Mouse (Mus musculus) myocyte (in vitro differentiated cells): Measurements from ENCODE around the gene Gcc1. TPM values are rescaled to one million over a fixed set of nuclear protein-coding genes. Genes with fewer than 3 reads are reported as not detected.

Source experiments
- H3K27me3 ChIP-seq: one replicate; pipeline ENCODE4 v1.6.1; 2011; ENCODE audit not compliant: control insufficient read depth, insufficient read depth, insufficient read length
- H3K36me3 ChIP-seq: one replicate; pipeline ENCODE4 v1.6.1; 2011; ENCODE audit not compliant: control insufficient read depth, insufficient read depth
- H3K4me2 ChIP-seq: one replicate; pipeline ENCODE4 v1.6.1; 2011; ENCODE audit warnings: low read depth, control low read depth
- H3K4me3 ChIP-seq: one replicate; pipeline ENCODE4 v1.5.1; 2011; ENCODE audit warnings: mild to moderate bottlenecking, control low read depth, moderate library complexity
- H3K79me2 ChIP-seq: one replicate; pipeline ENCODE4 v1.6.1; 2011; ENCODE audit not compliant: control insufficient read depth, insufficient read depth
- H3ac ChIP-seq: one replicate; pipeline ENCODE4 v1.6.1; 2011; ENCODE audit not compliant: control insufficient read depth, insufficient read length
- CEBPB ChIP-seq: IDR thresholded peaks from 2 replicates; pipeline ENCODE4 v1.6.1; 2011; ENCODE audit warnings: mild to moderate bottlenecking, moderate library complexity; ENCODE audit not compliant: poor library complexity, insufficient read depth, severe bottlenecking
- E2F4 ChIP-seq: IDR thresholded peaks from one replicate; pipeline ENCODE4 v1.6.1; 2011; ENCODE audit warnings: mild to moderate bottlenecking, control low read depth, moderate library complexity; ENCODE audit not compliant: insufficient read depth
- MAX ChIP-seq: IDR thresholded peaks from one replicate; pipeline ENCODE4 v1.6.1; 2011; ENCODE audit warnings: low read depth, mild to moderate bottlenecking, control low read depth
- MYOD1 ChIP-seq, 3 experiments: IDR thresholded peaks; one replicate each; pipeline ENCODE4 v1.6.1; 2011; ENCODE audit warnings: control low read depth in 2 of 3, low read depth in 2 of 3, mild to moderate bottlenecking in 2 of 3, moderate library complexity in 1 of 3; ENCODE audit not compliant: insufficient read length in 2 of 3, control insufficient read depth in 1 of 3
- MYOG ChIP-seq, 3 experiments: IDR thresholded peaks; one replicate each; pipeline ENCODE4 v1.6.1; 2011; ENCODE audit warnings: control low read depth in 2 of 3, low read depth in 2 of 3, mild to moderate bottlenecking in 2 of 3; ENCODE audit not compliant: insufficient read length in 2 of 3, control insufficient read depth in 1 of 3, insufficient read depth in 1 of 3
- POLR2A ChIP-seq: IDR thresholded peaks from one replicate; pipeline ENCODE4 v1.6.1; 2011; ENCODE audit warnings: low read depth, mild to moderate bottlenecking, control low read depth, moderate library complexity; ENCODE audit not compliant: insufficient read length
- POLR2AphosphoS2 ChIP-seq: IDR thresholded peaks from one replicate; pipeline ENCODE4 v1.6.1; 2011; ENCODE audit warnings: low read depth, control low read depth; ENCODE audit not compliant: insufficient read length
- REST ChIP-seq: IDR thresholded peaks from one replicate; pipeline ENCODE4 v1.6.1; 2011; ENCODE audit warnings: mild to moderate bottlenecking, control low read depth, moderate library complexity; ENCODE audit not compliant: insufficient read depth, insufficient read length
- SRF ChIP-seq: IDR thresholded peaks from one replicate; pipeline ENCODE4 v1.6.1; 2011; ENCODE audit warnings: low read depth; ENCODE audit not compliant: control insufficient read depth, insufficient read length
- TCF12 ChIP-seq: IDR thresholded peaks from one replicate; pipeline ENCODE4 v1.6.1; 2011; ENCODE audit warnings: mild to moderate bottlenecking, control low read depth; ENCODE audit not compliant: poor library complexity, insufficient read depth, severe bottlenecking
- TCF3 ChIP-seq: IDR thresholded peaks from one replicate; pipeline ENCODE4 v1.6.1; 2011; ENCODE audit warnings: low read depth, control low read depth; ENCODE audit not compliant: insufficient read length
- USF1 ChIP-seq: IDR thresholded peaks from one replicate; pipeline ENCODE4 v1.6.1; 2011; ENCODE audit warnings: low read depth, mild to moderate bottlenecking, control low read depth, moderate library complexity
- polyA plus RNA-seq: library from polyadenylated mRNA; unstranded; fragments of >200 nt; fragmentation: generic; extraction: Trizol; gene quantifications from one replicate; pipeline ENCODE4 v1.2.1, GENCODE M21; 2012; ENCODE audit warnings: missing spikeins

Gcc1 gene
- polyA plus RNA-seq, 1 experiment = 6.7 TPM

DNA sequence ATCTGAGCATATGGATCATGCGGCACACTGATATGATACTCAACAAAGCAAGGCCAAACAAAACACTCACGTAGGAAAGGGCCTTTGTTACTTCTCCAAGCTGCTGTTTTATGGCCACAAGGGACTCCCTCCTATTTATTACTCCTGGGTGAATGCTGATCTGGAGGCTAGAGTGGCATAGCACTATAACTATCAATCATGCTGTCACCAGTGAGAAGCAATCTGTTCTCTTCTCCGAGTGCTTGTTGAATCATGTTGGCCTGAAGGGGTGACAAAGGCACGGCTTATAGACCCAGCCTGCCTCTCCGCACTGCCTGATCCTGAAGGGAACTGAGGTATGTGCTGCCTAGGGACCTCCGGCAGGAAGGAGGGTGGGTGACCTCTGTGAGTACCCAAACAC lies 36.4 kb upstream of the Gcc1 start:
- H3K79me2 ChIP-seq = no peaks in the 10 kb centered on the region
- no peak overlapping the region for H3K4me2 ChIP-seq
- no peaks in the 10 kb centered on the region for H3K27me3 ChIP-seq
- TF ChIP-seq MAX (no peak), POLR2A (no peak), CEBPB (no peak)
- no peaks in the 10 kb centered on the region for H3K36me3 ChIP-seq
- H3K4me3 ChIP-seq = no peak overlapping the region
- no peak overlapping the region for H3ac ChIP-seq

DNA sequence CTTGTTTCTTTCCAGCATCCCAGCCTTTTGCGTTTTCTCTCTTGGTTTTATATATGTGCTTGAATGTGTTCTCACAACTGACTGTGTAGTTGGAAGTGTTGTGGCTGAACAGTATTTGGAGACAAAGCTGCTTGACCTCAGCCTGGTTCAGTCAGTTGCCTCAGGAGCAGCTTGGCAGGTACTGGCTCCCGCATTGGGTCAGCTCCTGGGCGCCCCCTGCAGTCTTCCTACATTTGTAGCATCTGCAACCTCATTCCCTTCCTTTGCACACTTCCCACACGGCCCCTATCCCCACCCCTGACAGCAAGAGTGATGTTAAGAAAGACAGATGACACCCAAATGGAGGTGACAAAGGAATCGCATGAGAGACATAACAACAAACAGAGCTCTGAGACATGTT lies 32.3 kb upstream of the Gcc1 start:
- H3K36me3 ChIP-seq = no peaks in the 10 kb centered on the region
- TF ChIP-seq MYOD1 (IDR thresholded peaks at IDR 0.05; ENCODE audit: control insufficient read depth in 1 of 3, insufficient read length in 2 of 3, low read depth in 2 of 3) = no peak
- H3ac ChIP-seq = no peak overlapping the region
- H3K4me2 ChIP-seq = no peak overlapping the region
- H3K79me2 ChIP-seq = no peaks in the 10 kb centered on the region
- peaks cover 4% of the 10 kb centered on the region for H3K27me3 ChIP-seq
- H3K4me3 ChIP-seq = no peak overlapping the region

DNA sequence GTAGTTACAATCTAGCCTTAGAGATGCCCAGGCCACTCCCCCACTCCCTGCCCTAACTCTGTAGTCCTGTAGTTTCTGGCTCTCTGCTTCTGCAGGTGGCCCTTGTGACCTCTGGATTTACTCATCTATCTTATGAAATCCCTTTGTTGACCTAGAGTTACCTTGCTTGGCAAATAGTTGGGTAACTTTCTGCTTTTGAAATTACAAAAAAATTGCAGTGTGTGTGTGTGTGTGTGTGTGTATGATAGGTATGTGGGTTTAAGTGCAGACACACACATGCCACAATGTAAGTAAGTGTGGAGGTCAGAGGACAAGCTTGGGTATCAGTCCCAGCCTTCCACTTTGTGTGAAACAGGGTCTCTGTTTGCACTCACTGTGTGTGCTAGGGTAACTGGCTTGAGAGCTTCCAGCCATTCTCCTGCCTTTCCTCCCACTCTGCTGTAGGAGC lies 31.1 kb upstream of the Gcc1 start:
- H3ac ChIP-seq = no peak overlapping the region
- H3K4me2 ChIP-seq = no peak overlapping the region
- H3K36me3 ChIP-seq = no peaks in the 10 kb centered on the region
- peaks cover 4% of the 10 kb centered on the region for H3K27me3 ChIP-seq
- H3K4me3 ChIP-seq = no peak overlapping the region
- H3K79me2 ChIP-seq = no peaks in the 10 kb centered on the region
- TF ChIP-seq CEBPB (no peak), MYOG (IDR thresholded peaks at IDR 0.05; ENCODE audit: control insufficient read depth in 1 of 3, insufficient read depth in 1 of 3, insufficient read length in 2 of 3, low read depth in 2 of 3) (no peak), POLR2AphosphoS2 (no peak), SRF (no peak), MYOD1 (IDR thresholded peaks at IDR 0.05; ENCODE audit: control insufficient read depth in 1 of 3, insufficient read length in 2 of 3, low read depth in 2 of 3) (no peak), E2F4 (no peak)

DNA sequence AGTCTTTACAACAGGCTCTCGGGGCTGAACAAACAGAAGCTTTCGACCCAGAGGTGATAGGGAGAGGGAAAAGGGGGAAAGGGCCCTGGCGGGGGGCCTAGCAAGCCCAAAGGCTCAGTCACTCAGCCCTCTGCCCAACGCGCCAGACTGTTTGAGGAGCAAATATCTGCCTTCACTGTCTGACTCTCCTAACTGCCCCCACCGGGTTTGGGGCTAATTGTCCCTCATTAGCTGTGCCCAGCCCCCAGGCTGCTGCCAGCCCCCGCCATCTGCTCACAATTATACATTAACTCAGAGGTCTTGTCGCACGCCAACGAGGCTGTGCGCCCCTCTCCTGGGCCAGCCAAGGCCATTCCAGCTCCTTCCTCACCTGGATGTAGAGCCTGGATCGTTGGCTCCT lies 22.8 kb upstream of the Gcc1 start:
- Histone ChIP-seq H3K4me2 (no peak overlapping the region), H3K79me2 (no peaks in the 10 kb centered on the region), H3K36me3 (no peaks in the 10 kb centered on the region), H3K4me3 (no peak overlapping the region), H3K27me3 (peaks cover 46% of the 10 kb centered on the region), H3ac (no peak overlapping the region)
- TF ChIP-seq MAX (no peak), TCF3 (no peak), POLR2AphosphoS2 (no peak), USF1 (no peak), MYOG (IDR thresholded peaks at IDR 0.05; ENCODE audit: control insufficient read depth in 1 of 3, insufficient read depth in 1 of 3, insufficient read length in 2 of 3, low read depth in 2 of 3) (no peak), CEBPB (no peak), POLR2A (no peak), MYOD1 (IDR thresholded peaks at IDR 0.05; ENCODE audit: control insufficient read depth in 1 of 3, insufficient read length in 2 of 3, low read depth in 2 of 3) (no peak), E2F4 (no peak), TCF12 (no peak), SRF (no peak), REST (no peak)

DNA sequence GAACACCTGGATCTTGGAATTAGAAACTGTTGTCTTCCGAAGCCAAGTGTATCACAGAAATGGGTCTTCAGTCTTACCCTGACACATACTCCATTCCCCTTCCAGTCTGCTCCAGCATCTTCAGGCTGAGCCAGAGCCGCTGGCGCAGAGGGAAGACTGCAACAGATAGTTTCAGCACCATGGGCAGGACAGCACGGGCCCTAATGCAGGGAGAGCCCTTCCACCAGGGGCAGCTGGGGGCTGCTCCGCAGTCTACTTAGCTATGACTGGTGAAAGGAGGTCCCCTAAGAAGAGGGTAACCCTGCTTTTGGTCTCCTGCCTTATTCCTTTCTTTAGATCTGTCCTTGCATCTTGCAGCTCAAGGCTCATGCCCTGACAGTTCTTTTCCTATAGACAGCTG lies 22.3 kb upstream of the Gcc1 start:
- TF ChIP-seq MAX (no peak), REST (peak; percentile 76)
- Histone ChIP-seq H3K36me3 (no peaks in the 10 kb centered on the region), H3K79me2 (no peaks in the 10 kb centered on the region), H3K4me2 (no peak overlapping the region), H3ac (no peak overlapping the region), H3K4me3 (no peak overlapping the region), H3K27me3 (peaks cover 51% of the 10 kb centered on the region)

DNA sequence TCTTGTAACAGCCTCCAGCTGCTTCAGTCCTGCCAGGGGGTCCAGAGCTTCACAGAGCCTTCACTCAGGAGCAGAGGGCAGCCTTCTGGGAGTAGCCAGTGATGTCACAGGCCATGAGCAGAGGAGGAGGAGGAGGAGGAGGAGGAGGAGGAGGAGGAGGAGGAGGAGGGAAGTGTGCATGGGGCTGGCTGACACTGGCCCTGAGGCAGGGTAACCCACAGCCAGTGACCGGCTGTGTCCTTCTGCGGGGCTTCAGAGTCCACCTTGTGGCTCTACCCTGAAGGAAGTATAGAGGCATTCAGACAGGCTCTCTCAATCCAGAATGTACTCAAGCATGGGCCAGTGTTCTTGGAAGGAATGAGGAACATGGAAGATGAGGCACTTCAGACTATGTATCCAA lies 21.1 kb upstream of the Gcc1 start, which contains the start of gene Pax4:
Pax4 (minus strand) TSS at position 101 of the 400 bp plus-strand sequence.
- Histone ChIP-seq H3ac (no peak within 1 kb of the TSS), H3K36me3 (no peaks in the 10 kb centered on the region), H3K4me2 (no peak within 1 kb of the TSS), H3K4me3 (no peak within 1 kb of the TSS), H3K79me2 (no peaks in the 10 kb centered on the region), H3K27me3 (peaks cover 61% of the 10 kb centered on the region)
- TF ChIP-seq TCF3 = no peak
- no peak for TF ChIP-seq POLR2AphosphoS2
- TF ChIP-seq SRF = no peak
- TF ChIP-seq POLR2A = no peak
- no peak for TF ChIP-seq CEBPB
- no peak for TF ChIP-seq MYOG (IDR thresholded peaks at IDR 0.05; ENCODE audit: control insufficient read depth in 1 of 3, insufficient read depth in 1 of 3, insufficient read length in 2 of 3, low read depth in 2 of 3)
- TF ChIP-seq E2F4 = no peak
